Mouse (Mus musculus) testis, adult 2 months (tissue): ENCODE results near the gene Jmjd4. TPM values are rescaled to one million over a fixed set of nuclear protein-coding genes. Genes with fewer than 3 reads are reported as not detected.

ENCODE experiments used
- H3K27ac ChIP-seq: fragments of 200-500 bp; 2 replicates; pipeline ENCODE4 v1.5.1; 2012; ENCODE audit warnings: low read depth, low read length; ENCODE audit not compliant: control insufficient read depth, insufficient read depth
- H3K27me3 ChIP-seq: fragments of 200-500 bp; 2 replicates; pipeline ENCODE4 v1.6.1; 2012; ENCODE audit warnings: mild to moderate bottlenecking, low read length, moderate library complexity; ENCODE audit not compliant: control insufficient read depth, insufficient read depth
- H3K36me3 ChIP-seq: fragments of 200-500 bp; 2 replicates; pipeline ENCODE4 v1.6.1; 2012; ENCODE audit warnings: mild to moderate bottlenecking, low read length; ENCODE audit not compliant: control insufficient read depth, insufficient read depth
- H3K4me1 ChIP-seq: fragments of 200-500 bp; 2 replicates; pipeline ENCODE4 v1.6.1; 2012; ENCODE audit warnings: low read length; ENCODE audit not compliant: control insufficient read depth, insufficient read depth
- H3K4me3 ChIP-seq: fragments of 200-500 bp; 2 replicates; pipeline ENCODE4 v1.5.1; 2012; ENCODE audit warnings: low read depth, mild to moderate bottlenecking, low read length, moderate library complexity, mixed read lengths; ENCODE audit not compliant: control insufficient read depth
- CTCF ChIP-seq: fragments of 200-500 bp; IDR thresholded peaks from 2 replicates; pipeline ENCODE4 v1.5.1; 2012; ENCODE audit warnings: low read depth, mild to moderate bottlenecking, inconsistent platforms, low read length, moderate library complexity; ENCODE audit not compliant: control insufficient read depth, insufficient read depth, insufficient replicate concordance
- POLR2A ChIP-seq: fragments of 200-500 bp; IDR thresholded peaks from 2 replicates; pipeline ENCODE4 v1.6.1; 2012; ENCODE audit warnings: low read depth, mild to moderate bottlenecking, inconsistent platforms, low read length, moderate library complexity; ENCODE audit not compliant: control insufficient read depth
- polyA plus RNA-seq: library from polyadenylated mRNA; depleted of rRNA; stranded (reverse); fragments of >200 nt; gene quantifications from 2 replicates; pipeline ENCODE4 v1.2.3, GENCODE M21; 2012; rRNA removed

Gene Jmjd4
- 2.8 and 3.0 TPM in 2 replicates for polyA plus RNA-seq

- Histone ChIP-seq H3K4me1 (peaks cover 10% of the 10 kb centered on the region), H3K27ac (peak within 1 kb of the TSS; percentile 87), H3K27me3 (no peaks in the 10 kb centered on the region), H3K36me3 (no peaks in the 10 kb centered on the region), H3K4me3 (peak within 1 kb of the TSS; percentile 95)
- TF ChIP-seq CTCF (no peak), POLR2A (peak; percentile 66)
Observed at GRCm38 (mm10) chr11:59449741-59450229, at the start of gene Jmjd4. Jmjd4 (plus strand) TSS chr11:59450045.

- Histone ChIP-seq H3K36me3 (no peaks in the 10 kb centered on the region), H3K27me3 (no peaks in the 10 kb centered on the region)
Observed at GRCm38 (mm10) chr11:59400876-59401275, 49.0 kb upstream of the Jmjd4 start.

GRCm38 (mm10) chr11:59405761-59406160 is 44.1 kb upstream of the Jmjd4 start:
- H3K4me1 ChIP-seq, result no peaks in the 10 kb centered on the region

More at GRCm38 (mm10) chr11:59400876-59401275, 49.0 kb upstream of the Jmjd4 start:
- Histone ChIP-seq H3K27ac (no peak overlapping the region), H3K4me3 (no peak overlapping the region), H3K4me1 (no peaks in the 10 kb centered on the region; the same call in none of the 2 replicates)
- TF ChIP-seq CTCF (no peak), POLR2A (no peak)

GRCm38 (mm10) chr11:59410851-59411250 is 39.0 kb upstream of the Jmjd4 start:
- Histone ChIP-seq H3K27ac (no peak overlapping the region), H3K36me3 (no peaks in the 10 kb centered on the region; the same call in 1 of the 2 replicates), H3K27me3 (no peaks in the 10 kb centered on the region), H3K4me1 (no peaks in the 10 kb centered on the region), H3K4me3 (no peak overlapping the region)
- TF ChIP-seq POLR2A (no peak), CTCF (no peak)

More at GRCm38 (mm10) chr11:59405761-59406160, 44.1 kb upstream of the Jmjd4 start:
- TF ChIP-seq CTCF (no peak), POLR2A (no peak)
- H3K27ac ChIP-seq, result no peak overlapping the region
- no peaks in the 10 kb centered on the region for H3K27me3 ChIP-seq
- H3K4me3 ChIP-seq, result no peak overlapping the region
- no peaks in the 10 kb centered on the region; the same call in 1 of the 2 replicates for H3K36me3 ChIP-seq

GRCm38 (mm10) chr11:59412058-59412457 is 37.8 kb upstream of the Jmjd4 start:
- Histone ChIP-seq H3K4me1 (no peaks in the 10 kb centered on the region), H3K4me3 (no peak overlapping the region), H3K27ac (no peak overlapping the region), H3K36me3 (no peaks in the 10 kb centered on the region; the same call in 1 of the 2 replicates), H3K27me3 (no peaks in the 10 kb centered on the region)
- no peak for TF ChIP-seq CTCF
- TF ChIP-seq POLR2A, result no peak

- no peaks in the 10 kb centered on the region for H3K36me3 ChIP-seq
- no peaks in the 10 kb centered on the region for H3K27me3 ChIP-seq
- H3K27ac ChIP-seq, result no peak overlapping the region
- H3K4me1 ChIP-seq, result no peaks in the 10 kb centered on the region
- TF ChIP-seq CTCF, result no peak
- no peak for TF ChIP-seq POLR2A
- no peak overlapping the region for H3K4me3 ChIP-seq
Observed at GRCm38 (mm10) chr11:59412999-59413863, 36.6 kb upstream of the Jmjd4 start.

GRCm38 (mm10) chr11:59418708-59419107 is 31.1 kb upstream of the Jmjd4 start:
- Histone ChIP-seq H3K27me3 (no peaks in the 10 kb centered on the region), H3K27ac (no peak overlapping the region), H3K36me3 (no peaks in the 10 kb centered on the region), H3K4me1 (no peaks in the 10 kb centered on the region), H3K4me3 (no peak overlapping the region)
- TF ChIP-seq CTCF (no peak), POLR2A (no peak)
